Comparison of ENCODE assay signal across 22 mouse cellular contexts in the genomic region with DNA sequence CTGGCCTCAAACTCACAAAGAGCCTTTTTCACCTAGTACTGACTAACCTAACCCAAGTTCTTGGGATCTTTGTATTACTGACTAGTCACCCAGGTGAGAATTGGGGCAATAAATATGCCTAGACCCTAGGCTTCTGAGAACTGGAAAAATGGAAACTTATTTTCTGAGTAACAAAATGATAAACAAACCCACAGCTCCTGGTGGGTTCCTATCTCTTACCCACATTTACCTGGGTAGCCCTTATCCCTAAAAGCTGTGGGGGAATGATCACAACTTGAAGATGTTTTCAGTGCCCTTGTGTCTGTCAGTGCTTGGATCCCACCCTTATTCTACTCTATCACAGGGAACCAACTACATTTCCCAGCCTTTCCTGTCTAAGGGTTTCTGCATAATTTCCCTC. TPM values are rescaled to one million over a fixed set of nuclear protein-coding genes. Genes with fewer than 3 reads are reported as not detected.
A peak's percentile ranks its signal among the peaks of the same experiment; 100 is the strongest.
DNase-seq lines count a peak whose midpoint lies in the region; ATAC-seq lines count a peak whose summit lies in the region.
"Had no signal": no experiment of that assay in that cellular context is flagged by ENCODE, and none has a peak within 500 bp of the region (broad histone marks: within the 10 kb centered on the region; RNA-seq: fewer than 3 reads in every experiment).

No protein-coding gene starts in this region.

- peaks cover 87% of the 10 kb centered on the region for H3K4me1 ChIP-seq in erythroblast, embryonic 14.5 days (ENCODE audit: control insufficient read depth)
- peaks cover 98% of the 10 kb centered on the region for H3K4me1 ChIP-seq in liver, embryonic 12.5 days

- H3K9ac ChIP-seq in liver, embryonic 12.5 days: no peak overlapping the region
- H3K9ac ChIP-seq: forebrain, embryonic 12.5 days; forebrain, embryonic 15.5 days; heart, embryonic 12.5 days; heart, embryonic 15.5 days; hindbrain, embryonic 13.5 days had no signal

- H3K9me3 ChIP-seq in erythroblast, embryonic 14.5 days (ENCODE audit: control insufficient read depth, low read length): no peaks in the 10 kb centered on the region
- H3K9me3 ChIP-seq in liver, embryonic 12.5 days (replicated peaks): no peaks in the 10 kb centered on the region
- H3K9me3 ChIP-seq: forebrain, embryonic 12.5 days; forebrain, embryonic 15.5 days; heart, embryonic 12.5 days; heart, embryonic 15.5 days; hindbrain, embryonic 10.5 days; hindbrain, embryonic 13.5 days had no signal

- DNase-seq in liver: no peak
- peak; percentile 57 for DNase-seq in c-Kit-positive CD71-positive TER-119-positive erythroid progenitor cells, embryonic 14.5 days (ENCODE audit: low spot score)
- DNase-seq in ovary, adult 18-20 months (ENCODE audit: low spot score): no peak
- DNase-seq: adrenal gland, postnatal 14 days; cerebellum, adult 18-20 months; cerebellum, adult 9-10 months; cerebellum, postnatal 14 days; gastrocnemius, postnatal 25 days; heart, adult 18-20 months; heart, postnatal 10 days; heart, postnatal 36 days had no signal

- no peak for ATAC-seq in erythroblast, adult 5-6 weeks (replicated peaks; ENCODE audit: low FRiP score, poor library complexity, severe bottlenecking)
- peak; percentile 35; the same call in 1 of the 2 replicates for ATAC-seq in liver, embryonic 12.5 days
- ATAC-seq: forebrain, embryonic 15.5 days; hindbrain, embryonic 16.5 days; Patski had no signal

- H3K4me2 ChIP-seq in liver, embryonic 12.5 days: peak overlapping the region; percentile 4; the same call in 1 of the 2 replicates
- H3K4me2 ChIP-seq: forebrain, embryonic 12.5 days; forebrain, embryonic 15.5 days; heart, embryonic 12.5 days; heart, embryonic 15.5 days; hindbrain, embryonic 13.5 days had no signal

- peak overlapping the region; percentile 32; the same call in 1 of the 2 replicates for H3K27ac ChIP-seq in liver, embryonic 12.5 days
- H3K27ac ChIP-seq: forebrain, embryonic 12.5 days; forebrain, embryonic 15.5 days; heart, embryonic 15.5 days; hindbrain, embryonic 10.5 days; hindbrain, embryonic 13.5 days had no signal

- peaks cover 27% of the 10 kb centered on the region for H3K36me3 ChIP-seq in erythroblast, embryonic 14.5 days (ENCODE audit: control insufficient read depth)
- H3K36me3 ChIP-seq in liver, embryonic 12.5 days: no peaks in the 10 kb centered on the region
- H3K36me3 ChIP-seq: forebrain, embryonic 12.5 days; forebrain, embryonic 15.5 days; heart, embryonic 12.5 days; heart, embryonic 15.5 days; hindbrain, embryonic 10.5 days; hindbrain, embryonic 13.5 days had no signal

- H3K27me3 ChIP-seq in erythroblast, embryonic 14.5 days (ENCODE audit: control insufficient read depth): no peaks in the 10 kb centered on the region
- H3K27me3 ChIP-seq in liver, embryonic 12.5 days (replicated peaks): no peaks in the 10 kb centered on the region
- H3K27me3 ChIP-seq: forebrain, embryonic 15.5 days; heart, embryonic 12.5 days; heart, embryonic 15.5 days; hindbrain, embryonic 13.5 days; Patski had no signal

- peak overlapping the region; percentile 17 for H3K4me3 ChIP-seq in erythroblast, embryonic 14.5 days (replicated peaks)
- H3K4me3 ChIP-seq in liver, embryonic 12.5 days: no peak overlapping the region
- H3K4me3 ChIP-seq: forebrain, embryonic 12.5 days; forebrain, embryonic 15.5 days; heart, embryonic 12.5 days; heart, embryonic 15.5 days; hindbrain, embryonic 10.5 days; hindbrain, embryonic 13.5 days had no signal

RNA-seq across cellular contexts. Expression of a gene that starts 10.0 kb away (rescaled TPM):
- 3.4 and 3.7 TPM in 2 replicates for polyA plus RNA-seq in erythroblast, embryonic 14.5 days (2012)
- total RNA-seq in erythroblast, adult 5-6 weeks (2015; ENCODE audit: low replicate concordance): 29.4 and 36.4 TPM in 2 replicates
- 25.5 and 27.3 TPM in 2 replicates for total RNA-seq in erythroblast, adult 5-6 weeks (2017; ENCODE audit: low replicate concordance)
- polyA plus RNA-seq in liver, embryonic 12.5 days (2016; fragmentation: Nextera tagmentation; extraction: Ambion mirVana): 45.5 and 46.9 TPM in 2 replicates

RNA-seq across cellular contexts. Expression of a gene that starts 32.2 kb away (rescaled TPM):
- 0.05 TPM in 1 of 2 replicates, not detected in the other for polyA plus RNA-seq in erythroblast, embryonic 14.5 days (2012)
- total RNA-seq in erythroblast, adult 5-6 weeks (2015; ENCODE audit: low replicate concordance): not detected in 2 replicates
- not detected in 2 replicates for total RNA-seq in erythroblast, adult 5-6 weeks (2017; ENCODE audit: low replicate concordance)
- polyA plus RNA-seq in liver, embryonic 12.5 days (2016; fragmentation: Nextera tagmentation; extraction: Ambion mirVana): 2.7 and 3.7 TPM in 2 replicates

RNA-seq across cellular contexts. Expression of a gene that starts 55.5 kb away (rescaled TPM):
- polyA plus RNA-seq in erythroblast, embryonic 14.5 days (2012): 0.04 and 0.08 TPM in 2 replicates
- 0.77 TPM in 1 of 2 replicates, not detected in the other for total RNA-seq in erythroblast, adult 5-6 weeks (2015; ENCODE audit: low replicate concordance)
- 2.4 and 6.4 TPM in 2 replicates for total RNA-seq in erythroblast, adult 5-6 weeks (2017; ENCODE audit: low replicate concordance)
- 3.1 and 3.5 TPM in 2 replicates for polyA plus RNA-seq in liver, embryonic 12.5 days (2016; fragmentation: Nextera tagmentation; extraction: Ambion mirVana)
